Mouse (Mus musculus) liver, adult 2 months (tissue): ENCODE measurements around the gene Wdr48. TPM values are rescaled to one million over a fixed set of nuclear protein-coding genes. Genes with fewer than 3 reads are reported as not detected.
A peak's percentile ranks its signal among the peaks of the same experiment; 100 is the strongest.

Experiments used
- DNase-seq: peaks from one replicate; pipeline ENCODE4 v3.0.0-alpha.2; 2011; ENCODE audit warnings: low read depth, low spot score; ENCODE audit errors: extremely low read depth
- H3K27ac ChIP-seq: fragments of 200-500 bp; replicated peaks from 2 replicates; pipeline ENCODE4 v1.5.1; 2012; ENCODE audit warnings: low read depth, mild to moderate bottlenecking, control low read depth, inconsistent platforms, low read length; ENCODE audit not compliant: insufficient read depth
- H3K27me3 ChIP-seq: fragments of 200-500 bp; 2 replicates; pipeline ENCODE4 v1.6.1; 2012; ENCODE audit warnings: mild to moderate bottlenecking, moderate library complexity, low read length, inconsistent platforms; ENCODE audit not compliant: control insufficient read depth, insufficient read depth
- H3K36me3 ChIP-seq: fragments of 200-500 bp; 2 replicates; pipeline ENCODE4 v1.6.1; 2012; ENCODE audit warnings: low read length, inconsistent platforms; ENCODE audit not compliant: control insufficient read depth, insufficient read depth
- H3K4me1 ChIP-seq: fragments of 200-500 bp; 2 replicates; pipeline ENCODE4 v1.6.1; 2011; ENCODE audit warnings: low read length; ENCODE audit not compliant: control insufficient read depth, insufficient read depth
- H3K4me3 ChIP-seq: fragments of 200-500 bp; 2 replicates; pipeline ENCODE4 v1.5.1; 2011; ENCODE audit warnings: low read depth, mild to moderate bottlenecking, control low read depth, low read length, moderate library complexity; ENCODE audit not compliant: insufficient read depth
- H3K79me2 ChIP-seq: fragments of 200-500 bp; 2 replicates; pipeline ENCODE4 v1.6.1; 2012; ENCODE audit warnings: inconsistent platforms, mild to moderate bottlenecking, low read length, moderate library complexity; ENCODE audit not compliant: control insufficient read depth, insufficient read depth
- H3K9ac ChIP-seq: fragments of 200-500 bp; 2 replicates; pipeline ENCODE4 v1.6.1; 2012; ENCODE audit warnings: low read depth, mild to moderate bottlenecking, control low read depth, inconsistent platforms, low read length
- CTCF ChIP-seq: fragments of 200-500 bp; IDR thresholded peaks from 2 replicates; pipeline ENCODE4 v1.5.1; 2011; ENCODE audit warnings: low read depth, low read length, control low read depth
- POLR2A ChIP-seq: fragments of 200-500 bp; IDR thresholded peaks from 2 replicates; pipeline ENCODE4 v1.6.1; 2011; ENCODE audit warnings: low read length, control low read depth; ENCODE audit not compliant: insufficient read depth; ENCODE audit errors: extremely low read depth
- WGBS: fragments of 180-500 bp; shearing (Covaris S2); methylation state at CpG from one replicate; pipeline ENCODE4 v1.1.7; 2018; 5-methylcytosine and 5-hydroxymethylcytosine counted together
- polyA plus RNA-seq: library from polyadenylated mRNA; depleted of rRNA; stranded (reverse); fragments of >200 nt; gene quantifications from 2 replicates; pipeline ENCODE4 v1.2.3, GENCODE M21; 2012; rRNA removed
- total RNA-seq: library from RNA; depleted of rRNA; stranded (reverse); fragments of >200 nt; gene quantifications from 2 replicates; pipeline ENCODE4 v1.2.3, GENCODE M21; 2014; rRNA removed

Wdr48 gene
- total and polyA plus RNA-seq, 2 experiments: 12.5 to 23.3 TPM

GRCm38 (mm10) chr9:119972582-119972981 is 77.9 kb downstream of the Wdr48 start:
- DNase-seq: peak; percentile 94
- TF ChIP-seq CTCF (no peak), POLR2A (no peak)

DNA sequence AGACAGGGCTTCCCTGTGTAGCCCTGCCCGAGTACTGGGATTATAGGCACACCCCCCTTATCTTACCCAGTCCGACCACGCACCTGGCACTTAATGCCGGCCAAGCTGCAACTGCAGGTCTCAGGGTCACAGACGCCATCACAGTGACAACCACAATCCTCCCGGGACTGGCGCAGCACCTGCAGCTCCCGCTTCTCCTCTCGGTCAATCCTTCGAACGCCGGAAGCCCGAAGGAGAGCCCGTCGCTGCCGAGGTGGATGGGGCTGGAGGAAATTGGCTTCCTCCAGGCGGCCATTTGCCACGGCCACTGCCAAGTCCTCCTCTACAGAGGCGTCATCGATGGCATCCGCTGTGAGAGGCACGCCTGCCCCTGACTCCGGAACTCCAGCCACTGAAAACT is 78.6 kb downstream of the Wdr48 start:
- H3K79me2 ChIP-seq: peaks cover 13% of the 10 kb centered on the region
- DNase-seq: no peak
- H3K36me3 ChIP-seq: peaks cover 25% of the 10 kb centered on the region
- WGBS: 94% methylated on average over 23 of the region's 23 CpGs
- peaks cover 17% of the 10 kb centered on the region for H3K4me1 ChIP-seq
- no peak for TF ChIP-seq POLR2A
- no peak for TF ChIP-seq CTCF
- no peak overlapping the region for H3K9ac ChIP-seq
- no peaks in the 10 kb centered on the region for H3K27me3 ChIP-seq
- H3K27ac ChIP-seq: no peak overlapping the region
- no peak overlapping the region for H3K4me3 ChIP-seq

More at GRCm38 (mm10) chr9:119972582-119972981, 77.9 kb downstream of the Wdr48 start:
- no peaks in the 10 kb centered on the region for H3K27me3 ChIP-seq
- peaks cover 9% of the 10 kb centered on the region for H3K79me2 ChIP-seq
- H3K9ac ChIP-seq: no peak overlapping the region
- peaks cover 13% of the 10 kb centered on the region for H3K4me1 ChIP-seq
- WGBS: 20% methylated on average over 12 of the region's 12 CpGs
- H3K36me3 ChIP-seq: peaks cover 25% of the 10 kb centered on the region
- no peak overlapping the region for H3K27ac ChIP-seq
- H3K4me3 ChIP-seq: no peak overlapping the region

- Histone ChIP-seq H3K27me3 (no peaks in the 10 kb centered on the region), H3K4me1 (peaks cover 24% of the 10 kb centered on the region), H3K79me2 (peaks cover 20% of the 10 kb centered on the region), H3K9ac (no peak overlapping the region), H3K27ac (no peak overlapping the region), H3K4me3 (no peak overlapping the region), H3K36me3 (peaks cover 25% of the 10 kb centered on the region)
- TF ChIP-seq CTCF (peak; percentile 77), POLR2A (no peak)
- no peak for DNase-seq
- WGBS: 94% methylated on average over 27 of the region's 27 CpGs
Measured at GRCm38 (mm10) chr9:119973869-119974520, 79.3 kb downstream of the Wdr48 start.

- peaks cover 26% of the 10 kb centered on the region for H3K79me2 ChIP-seq
- DNase-seq: no peak
- TF ChIP-seq CTCF (peak; percentile 44), POLR2A (no peak)
- H3K4me3 ChIP-seq: no peak overlapping the region
- WGBS: 79% methylated on average over 5 of the region's 5 CpGs
- peaks cover 25% of the 10 kb centered on the region for H3K36me3 ChIP-seq
- peaks cover 29% of the 10 kb centered on the region for H3K4me1 ChIP-seq
- H3K27ac ChIP-seq: no peak overlapping the region
- no peak overlapping the region for H3K9ac ChIP-seq
- H3K27me3 ChIP-seq: no peaks in the 10 kb centered on the region
Measured at GRCm38 (mm10) chr9:119974609-119975008, 79.9 kb downstream of the Wdr48 start.

DNA sequence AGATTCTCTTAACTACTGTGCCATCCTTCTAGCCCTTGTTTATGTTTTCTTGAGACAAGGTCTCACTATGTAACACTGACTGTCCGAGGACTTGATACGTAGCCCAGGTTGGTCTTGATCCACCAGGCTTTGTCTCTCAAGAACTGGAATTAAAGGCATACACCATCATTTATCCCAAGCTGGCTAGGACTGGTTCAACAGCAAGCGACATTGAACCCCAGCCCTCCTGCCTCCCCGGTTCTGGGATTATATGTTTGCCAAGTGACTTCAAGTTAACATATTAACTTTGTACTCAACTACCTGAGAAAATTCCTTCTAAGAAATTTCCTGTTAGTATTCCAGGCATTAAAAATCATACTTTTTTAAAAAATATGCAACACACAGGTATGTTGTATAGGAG is 80.6 kb downstream of the Wdr48 start:
- Histone ChIP-seq H3K4me1 (peaks cover 34% of the 10 kb centered on the region), H3K9ac (no peak overlapping the region), H3K27ac (no peak overlapping the region), H3K36me3 (peaks cover 25% of the 10 kb centered on the region), H3K27me3 (no peaks in the 10 kb centered on the region), H3K79me2 (peaks cover 31% of the 10 kb centered on the region), H3K4me3 (no peak overlapping the region)
- TF ChIP-seq POLR2A (no peak), CTCF (no peak)
- 59% methylated on average over 4 of the region's 4 CpGs for WGBS
- no peak for DNase-seq

Other genes starting within 250 kb of the Wdr48 start
- gene Scn10a, start 175.6 kb upstream of the Wdr48 start, total RNA-seq: not detected in 2 replicates
- 0.02 TPM in 1 of 2 replicates, not detected in the other for gene Scn10a, start 175.6 kb upstream of the Wdr48 start, polyA plus RNA-seq
- gene Scn11a, start 69.4 kb upstream of the Wdr48 start, total RNA-seq: not detected in 2 replicates
- gene Scn11a, start 69.4 kb upstream of the Wdr48 start, polyA plus RNA-seq: not detected in 2 replicates
- 10.9 and 11.5 TPM in 2 replicates for gene Gorasp1, start 42.7 kb downstream of the Wdr48 start, total RNA-seq
- gene Gorasp1, start 42.7 kb downstream of the Wdr48 start, polyA plus RNA-seq: 18.1 and 20.7 TPM in 2 replicates
- gene Ttc21a, start 42.7 kb downstream of the Wdr48 start, total RNA-seq: 0.07 TPM in 1 of 2 replicates, not detected in the other
- not detected in 2 replicates for gene Ttc21a, start 42.7 kb downstream of the Wdr48 start, polyA plus RNA-seq
- 5.8 and 9.2 TPM in 2 replicates for gene Csrnp1, start 89.8 kb downstream of the Wdr48 start, total RNA-seq
- gene Csrnp1, start 89.8 kb downstream of the Wdr48 start, polyA plus RNA-seq: 9.7 and 10.4 TPM in 2 replicates
- under 0.01 and 0.09 TPM in 2 replicates for gene Xirp1, start 128.7 kb downstream of the Wdr48 start, total RNA-seq
- 0.11 TPM in 2 replicates for gene Xirp1, start 128.7 kb downstream of the Wdr48 start, polyA plus RNA-seq
- gene Cx3cr1, start 175.0 kb downstream of the Wdr48 start, total RNA-seq: 0.09 and 0.40 TPM in 2 replicates
- 0.27 and 0.39 TPM in 2 replicates for gene Cx3cr1, start 175.0 kb downstream of the Wdr48 start, polyA plus RNA-seq
- gene Ccr8, start 197.2 kb downstream of the Wdr48 start, total RNA-seq: not detected in 2 replicates
- 0.07 TPM in 1 of 2 replicates, not detected in the other for gene Ccr8, start 197.2 kb downstream of the Wdr48 start, polyA plus RNA-seq
- gene Slc25a38, start 215.5 kb downstream of the Wdr48 start, total RNA-seq: 18.7 and 24.6 TPM in 2 replicates
- gene Slc25a38, start 215.5 kb downstream of the Wdr48 start, polyA plus RNA-seq: 39.3 and 44.2 TPM in 2 replicates
- gene Rpsa, start 232.8 kb downstream of the Wdr48 start, total RNA-seq: 646 and 710 TPM in 2 replicates
- gene Rpsa, start 232.8 kb downstream of the Wdr48 start, polyA plus RNA-seq: 896 and 1,141 TPM in 2 replicates